Mouse (Mus musculus) spleen, adult 12 weeks (tissue): ENCODE data around the gene Astn2.

Source experiments
- DNase-seq: peaks from one replicate; pipeline ENCODE4 v3.0.0; 2022; ENCODE audit warnings: low spot score

Astn2 gene

DNA sequence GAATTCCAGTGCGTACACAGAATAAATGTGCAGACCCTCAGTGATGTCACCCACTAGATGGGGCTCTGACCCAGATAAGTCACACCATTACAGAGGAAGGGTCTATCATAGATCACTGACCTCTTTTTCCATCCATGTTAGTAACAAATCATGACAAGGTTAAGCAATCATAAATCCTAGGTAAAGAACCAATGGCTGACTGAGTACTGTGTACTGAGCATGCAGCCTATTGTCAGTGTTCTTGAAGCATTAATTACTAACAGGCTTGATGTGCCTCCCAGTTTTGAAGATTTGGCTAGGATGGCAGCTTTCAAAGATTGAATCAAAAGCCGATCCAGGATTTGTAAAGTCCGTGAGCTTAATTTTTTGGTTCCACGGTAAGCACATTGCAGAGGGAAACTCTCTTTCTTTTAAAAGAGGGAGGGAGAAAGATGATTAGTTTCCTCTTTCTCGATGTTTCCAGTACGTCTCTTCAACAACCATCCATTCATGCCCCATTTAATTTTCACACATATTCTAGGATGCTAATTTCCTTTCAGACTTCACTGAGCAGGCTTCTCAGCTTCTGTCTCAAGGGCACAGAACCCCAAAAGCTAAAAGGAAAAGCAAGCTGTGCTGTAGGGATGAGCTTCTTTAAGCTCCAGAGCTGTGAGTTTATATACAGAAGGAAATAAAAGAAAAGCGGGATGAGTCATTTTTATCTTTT is 93.9 kb downstream of the Astn2 start:
- no peak for DNase-seq

DNA sequence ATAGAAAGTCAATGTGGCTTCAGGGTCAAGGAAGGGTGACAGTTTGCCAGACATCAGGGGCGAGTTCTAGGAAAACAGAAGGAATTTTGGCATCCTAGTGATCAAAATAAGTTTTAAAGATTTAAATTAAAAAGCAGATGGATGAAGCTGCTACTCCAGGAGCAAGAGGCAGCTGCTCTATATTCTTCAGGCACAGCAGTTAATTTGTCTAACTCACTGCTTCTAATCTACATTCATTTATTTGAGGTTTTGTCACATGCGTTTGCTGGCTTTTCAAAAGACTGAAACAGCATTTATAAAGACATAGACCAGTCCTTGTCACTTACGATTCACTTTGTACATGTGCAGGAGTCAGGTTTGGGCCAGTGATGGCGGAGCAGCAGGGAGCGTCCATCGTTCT is 98.0 kb downstream of the Astn2 start:
- no peak for DNase-seq

DNA sequence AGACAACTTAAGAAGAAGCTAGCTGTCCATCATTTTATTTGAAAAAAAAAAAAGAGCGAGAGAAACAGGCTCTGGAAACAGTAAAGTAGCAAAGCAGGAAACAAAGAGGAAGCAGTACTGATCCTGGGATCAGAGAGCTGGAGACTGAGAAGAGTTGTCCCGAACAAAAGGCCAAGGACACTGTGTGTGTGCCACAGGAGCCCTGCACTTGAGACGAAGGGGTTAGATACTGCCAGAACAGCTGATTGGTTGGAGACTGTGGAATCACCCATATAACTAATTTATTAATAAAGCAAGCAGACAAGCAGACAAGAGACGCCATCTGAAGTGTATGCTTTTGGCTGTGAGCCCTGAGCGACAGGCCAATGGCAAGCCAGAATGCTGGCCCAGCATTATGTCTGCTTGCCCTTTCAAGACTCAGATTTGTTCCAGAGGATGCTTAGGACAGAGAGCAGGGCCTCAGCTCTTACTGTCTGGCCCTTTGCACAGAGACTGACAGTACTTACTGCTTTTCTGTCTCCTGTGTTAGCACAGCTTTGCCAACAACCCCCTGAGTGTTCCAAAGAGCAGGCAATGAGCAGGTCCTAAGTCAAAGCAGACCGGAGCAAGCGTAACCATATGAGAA is 101.6 kb downstream of the Astn2 start:
- DNase-seq, result no peak

DNA sequence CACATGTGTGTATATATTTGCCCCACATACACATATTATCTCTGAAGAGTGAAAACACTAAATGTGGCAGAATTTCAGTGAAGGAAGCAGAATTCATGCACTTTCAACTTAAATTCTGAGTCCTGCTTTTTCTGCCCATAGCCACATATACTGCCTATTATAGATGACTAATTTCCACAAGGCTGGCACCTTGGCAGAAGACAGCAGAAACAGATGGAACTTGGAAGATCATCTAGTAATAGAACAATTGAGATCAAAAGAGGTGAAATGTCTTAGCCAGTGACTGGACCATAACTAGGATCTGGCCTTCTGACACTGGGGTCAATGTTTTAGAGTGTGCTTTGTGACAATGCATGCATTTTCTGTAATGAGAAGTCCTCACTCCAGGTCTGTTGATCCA is 119.4 kb downstream of the Astn2 start:
- DNase-seq, result no peak

DNA sequence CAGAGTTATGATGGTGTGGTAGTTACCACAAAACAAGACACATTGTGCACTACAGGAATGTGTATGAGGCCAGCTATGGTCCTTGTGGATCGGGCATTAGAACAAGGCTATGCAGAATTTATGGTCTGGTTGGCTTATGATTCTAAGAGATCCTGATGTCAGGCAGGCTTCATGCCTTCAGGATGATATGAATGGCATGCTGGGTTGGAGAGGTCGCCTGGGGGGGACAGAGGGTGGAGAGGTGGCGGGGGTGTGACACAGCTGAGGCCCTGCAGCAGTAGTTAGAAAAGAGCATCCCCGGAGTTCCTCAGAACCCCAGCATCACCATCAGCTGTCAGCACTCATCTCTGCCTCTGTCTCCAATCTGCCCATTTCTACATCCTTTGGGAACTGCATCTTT is 128.3 kb downstream of the Astn2 start:
- DNase-seq, result no peak

DNA sequence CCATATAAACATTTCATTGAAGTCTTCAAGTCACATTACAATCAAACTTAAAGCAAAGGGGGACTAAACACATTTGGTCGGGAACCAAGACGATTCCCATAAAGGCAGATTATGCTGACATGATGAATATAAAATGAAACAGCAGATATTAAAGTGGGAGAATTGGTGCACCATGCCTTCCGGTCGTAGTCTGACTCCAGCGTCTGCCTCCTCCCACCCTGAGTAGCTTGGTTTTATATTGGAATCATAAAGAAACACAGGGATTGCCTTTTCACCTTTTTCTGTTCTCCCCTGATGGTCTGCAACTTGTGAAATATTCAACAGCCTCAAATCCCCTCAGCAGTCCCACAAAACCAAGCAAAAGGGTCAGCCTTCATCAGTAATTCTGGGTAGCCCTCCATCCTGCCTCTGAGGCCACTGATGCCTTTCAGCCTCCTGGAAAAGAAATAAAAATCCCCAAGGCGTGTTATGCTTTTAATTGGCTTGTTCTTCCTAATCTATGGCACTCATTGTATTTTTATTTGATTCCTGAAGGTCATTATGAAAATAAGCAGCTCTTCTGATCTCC is 132.8 kb downstream of the Astn2 start:
- DNase-seq, result no peak

DNA sequence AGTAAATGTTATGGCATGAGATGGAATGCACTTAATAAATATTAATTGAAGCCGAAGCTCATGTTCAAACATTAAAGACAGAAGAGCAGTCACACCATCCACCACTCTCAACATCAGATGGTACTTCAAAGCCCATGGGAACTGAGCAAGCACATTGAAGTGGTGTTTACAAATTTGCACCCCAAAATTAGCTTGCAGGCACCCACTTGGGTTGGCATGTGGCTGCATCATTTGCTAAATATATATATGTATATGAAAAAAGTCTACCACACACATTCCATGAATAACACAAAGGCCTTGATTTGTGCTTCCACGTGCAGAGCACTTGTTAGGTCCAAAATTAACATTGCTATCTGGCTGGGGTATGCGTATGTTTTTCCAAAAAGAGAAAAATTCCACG is 140.4 kb downstream of the Astn2 start:
- DNase-seq, result no peak

DNA sequence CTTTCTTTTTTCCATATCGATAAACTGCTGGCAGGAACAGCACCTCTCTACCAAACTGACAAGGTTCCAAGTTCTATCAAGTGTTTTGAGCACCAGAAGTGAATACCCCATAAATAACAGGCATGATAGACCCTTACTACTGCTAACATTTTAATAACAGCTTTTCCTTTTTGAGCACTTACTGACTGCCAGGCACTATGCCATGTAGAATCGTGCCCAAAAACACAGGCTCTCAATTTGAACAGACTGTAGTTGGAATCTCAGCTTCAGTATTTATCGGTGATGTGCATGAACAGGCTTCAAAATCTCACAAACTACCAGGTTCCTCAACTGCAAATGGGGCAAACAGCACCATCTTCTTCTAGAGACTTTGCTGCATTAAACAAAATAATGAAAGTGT is 143.1 kb downstream of the Astn2 start:
- no peak for DNase-seq

DNA sequence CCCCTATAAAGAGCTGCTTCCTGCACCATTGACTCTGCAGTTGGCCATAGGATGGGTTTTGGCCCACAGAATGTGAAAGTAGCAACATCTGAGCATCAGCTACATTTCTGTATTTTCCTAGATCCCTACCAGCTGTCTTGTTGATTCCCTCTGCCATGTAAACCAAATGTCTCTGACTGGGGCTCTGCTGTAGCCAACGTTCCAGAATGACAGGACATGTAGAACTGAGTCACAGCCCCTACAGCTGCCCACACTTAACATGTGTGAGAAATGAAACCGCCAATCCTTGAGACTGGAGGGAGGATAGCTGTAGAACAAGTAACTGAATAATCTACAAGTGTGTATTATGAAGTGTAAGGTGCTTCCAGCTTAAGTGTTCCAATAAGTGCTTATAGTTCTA is 145.5 kb downstream of the Astn2 start:
- DNase-seq, result no peak

DNA sequence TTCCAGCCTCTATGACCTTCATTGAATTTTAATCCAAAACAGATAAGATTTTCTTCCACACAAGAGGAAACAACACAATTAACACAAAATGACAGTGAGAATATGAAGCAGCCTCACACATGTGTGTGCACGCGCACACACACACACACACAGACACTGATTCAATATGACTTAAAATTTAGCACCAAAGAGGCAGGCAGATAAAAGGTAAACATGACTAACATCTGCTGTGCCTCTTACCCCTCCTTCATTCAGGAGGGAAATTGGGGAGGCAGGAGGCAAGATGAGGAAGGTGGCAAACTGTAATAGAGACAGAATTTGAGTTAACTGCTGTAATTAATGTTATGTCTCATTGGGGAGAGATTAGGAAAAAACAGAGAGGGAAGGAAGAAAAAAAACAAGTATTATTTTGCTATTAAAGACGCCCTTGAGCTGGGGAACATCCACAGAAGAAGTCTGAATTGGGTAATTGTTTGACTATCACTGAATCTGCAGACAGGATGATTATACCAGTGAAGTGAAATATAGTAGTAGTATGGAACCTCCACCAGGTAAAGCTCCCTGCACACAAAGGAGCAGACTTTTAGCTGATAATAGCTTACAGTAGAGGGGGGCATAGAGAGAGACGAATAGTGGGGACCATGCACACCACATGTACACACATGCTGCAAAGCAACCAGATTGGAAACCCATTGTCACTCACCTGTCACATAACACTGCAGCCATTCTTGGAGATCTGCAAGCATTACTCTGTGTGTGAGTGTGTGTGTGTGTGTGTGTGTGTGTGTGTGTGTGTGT is 149.5 kb downstream of the Astn2 start:
- no peak for DNase-seq

DNA sequence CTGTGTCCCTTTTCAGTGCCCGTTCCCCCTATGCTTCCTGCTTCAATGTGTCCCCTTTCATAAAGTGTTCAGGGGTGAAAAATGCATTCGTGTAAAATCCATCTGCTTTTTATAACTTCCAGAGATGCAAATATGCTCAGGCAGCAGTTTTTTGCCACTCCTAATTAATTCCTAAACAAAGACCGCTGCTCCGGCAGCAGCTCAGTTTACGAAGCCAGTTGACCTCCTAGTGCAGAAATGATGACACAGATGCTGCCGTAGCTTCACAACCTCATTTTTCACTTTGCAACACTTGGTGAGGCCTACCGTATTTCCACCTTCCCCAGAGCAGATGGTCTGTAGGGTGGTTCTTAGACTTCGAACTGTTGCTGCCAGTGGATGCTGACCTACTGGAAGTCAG is 155.9 kb downstream of the Astn2 start:
- no peak for DNase-seq

DNA sequence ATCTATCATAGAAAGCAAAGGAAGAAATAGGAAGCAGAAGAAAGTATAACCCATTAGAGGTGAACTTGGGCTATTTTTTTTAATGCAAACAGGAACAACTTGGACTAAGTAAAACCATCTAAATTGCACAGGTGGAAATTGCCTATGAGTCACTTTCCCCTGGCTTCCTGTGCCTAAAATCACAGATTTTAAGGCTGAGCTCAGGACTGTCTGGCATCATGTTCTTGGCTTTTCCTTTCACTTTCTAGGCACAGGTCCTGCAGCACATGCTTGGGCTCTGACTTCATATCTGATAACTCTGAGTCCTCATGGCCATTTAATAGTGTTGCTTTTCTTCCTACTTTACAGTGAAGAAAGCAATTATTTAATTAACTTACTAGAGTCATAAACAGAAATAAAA is 161.7 kb downstream of the Astn2 start:
- no peak for DNase-seq

DNA sequence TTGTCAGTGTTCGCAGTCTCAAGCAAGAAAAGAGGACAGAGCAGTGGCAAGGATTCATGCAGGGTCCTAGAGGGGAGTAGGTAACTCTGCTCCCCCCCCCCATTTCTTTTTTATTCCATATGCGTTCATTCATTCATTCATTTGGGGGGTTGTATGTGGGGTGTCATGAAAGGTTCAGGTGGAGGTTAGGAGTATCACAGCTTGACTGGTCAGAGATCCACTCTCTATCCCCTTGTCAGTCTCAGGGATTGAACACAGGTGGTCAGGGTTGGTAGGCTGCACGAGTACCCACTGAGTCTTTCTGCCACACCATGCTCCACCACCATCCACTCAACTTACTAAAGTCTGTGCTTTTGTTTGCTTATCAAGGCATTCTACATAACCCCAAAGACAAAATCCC is 171.6 kb downstream of the Astn2 start:
- DNase-seq, result no peak

DNA sequence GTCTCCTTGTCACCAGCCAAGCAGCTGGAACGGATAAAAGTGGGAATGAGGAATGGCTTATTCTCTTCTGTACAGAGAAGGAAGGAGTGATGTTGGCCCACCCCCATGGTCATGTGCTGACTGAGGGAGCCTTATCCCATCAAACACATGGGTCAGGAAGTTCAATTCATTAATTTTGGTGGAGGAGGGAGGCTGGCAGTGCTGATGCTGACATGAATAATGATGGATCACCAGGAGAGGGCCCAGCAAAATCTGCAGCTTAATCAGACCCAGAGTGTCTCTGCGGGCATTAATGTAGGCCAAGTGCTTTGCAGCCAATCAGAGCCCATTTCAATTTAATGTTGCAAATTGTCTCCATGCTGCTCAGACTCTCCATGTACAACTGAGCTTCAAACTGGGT is 172.1 kb downstream of the Astn2 start:
- DNase-seq, result no peak

DNA sequence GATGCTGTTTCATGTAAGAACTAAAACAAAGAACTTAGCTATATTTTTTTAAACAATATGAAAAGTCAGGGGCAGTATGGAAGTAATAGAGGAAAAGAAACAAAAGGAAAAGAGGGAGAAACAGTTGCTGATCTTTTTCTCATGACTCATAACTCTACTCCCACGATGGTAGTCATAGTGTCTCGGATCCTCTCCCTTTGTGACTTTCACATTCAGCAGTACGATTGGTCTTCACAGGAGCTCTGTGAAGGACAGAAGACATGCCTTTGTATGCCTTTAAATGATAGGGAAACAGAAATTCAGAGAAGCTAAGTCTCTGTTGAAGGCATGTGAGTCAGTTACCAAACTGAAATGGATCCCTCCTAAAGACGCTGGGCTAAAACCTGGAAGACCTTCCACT is 173.7 kb downstream of the Astn2 start:
- no peak for DNase-seq

DNA sequence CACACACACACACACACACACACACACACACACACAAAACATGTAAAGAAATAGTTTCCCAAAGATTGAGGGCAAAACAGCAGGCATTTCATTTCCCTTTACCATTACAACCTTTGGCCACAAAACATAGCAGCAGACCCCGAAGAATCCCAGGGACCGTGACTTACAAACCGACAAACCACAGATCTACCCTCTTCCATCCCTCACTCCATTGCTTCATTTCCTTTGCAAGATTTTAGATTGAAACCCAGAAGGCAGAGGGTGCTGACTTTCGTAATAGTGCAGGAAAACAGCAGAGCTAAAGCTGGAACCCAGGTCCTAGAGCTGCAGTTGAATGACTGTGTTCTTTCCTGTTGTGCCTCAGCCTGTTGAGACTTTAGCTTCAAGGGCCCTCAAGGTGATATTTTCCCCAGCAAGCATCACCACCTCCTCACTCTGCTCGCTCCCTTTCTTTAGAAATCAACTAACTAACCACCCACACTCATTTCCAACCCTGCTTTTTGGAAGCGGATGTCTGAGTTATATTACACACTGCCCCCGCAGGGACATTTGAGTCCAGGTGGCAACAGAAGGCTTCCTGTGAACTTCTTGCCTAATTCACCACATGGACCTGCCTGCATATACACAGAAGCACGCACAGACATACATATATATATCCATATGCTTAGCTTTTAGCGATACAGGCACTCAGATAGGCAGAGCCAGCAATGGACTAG is 181.7 kb downstream of the Astn2 start:
- no peak for DNase-seq

DNA sequence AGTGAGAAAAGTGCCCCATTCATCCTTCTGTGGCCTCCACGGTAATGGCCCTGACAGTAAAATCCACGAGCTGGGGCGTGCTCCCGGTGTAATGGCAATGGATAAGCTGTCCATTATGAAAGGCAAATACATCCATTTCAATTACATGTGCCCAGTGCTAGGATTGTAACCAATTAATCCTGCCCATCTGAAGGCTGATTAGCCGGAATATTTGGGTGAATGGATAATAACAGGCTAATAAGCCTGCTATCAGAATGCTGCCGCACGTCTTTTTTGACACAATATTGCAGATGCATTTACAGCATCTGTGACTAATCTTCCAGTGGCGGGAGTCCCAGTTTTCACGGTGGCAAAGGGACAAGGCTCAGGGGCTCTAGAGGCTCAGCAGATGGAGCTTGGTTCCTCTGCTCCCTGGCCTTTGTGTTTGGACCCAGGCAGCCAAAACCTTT is 189.2 kb downstream of the Astn2 start:
- no peak for DNase-seq

DNA sequence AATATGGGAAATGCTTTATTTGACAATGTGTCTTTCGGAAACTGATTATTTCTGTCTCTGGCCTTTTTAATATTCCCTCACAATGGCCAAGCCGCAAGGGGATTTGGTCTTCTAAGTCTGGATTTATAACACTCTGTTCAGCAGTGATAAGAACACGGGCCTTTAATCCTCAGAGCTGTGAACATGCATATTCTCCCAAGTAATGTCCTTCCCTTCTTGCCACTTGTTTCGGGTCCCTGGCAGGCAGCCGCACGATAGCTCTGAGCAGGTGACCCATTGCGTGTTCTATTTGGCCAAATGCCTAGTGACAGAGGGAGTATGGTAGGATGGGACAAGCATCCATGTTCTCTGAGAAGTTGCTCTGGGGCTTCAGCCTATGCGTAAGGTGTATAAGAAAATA is 214.8 kb downstream of the Astn2 start:
- no peak for DNase-seq

DNA sequence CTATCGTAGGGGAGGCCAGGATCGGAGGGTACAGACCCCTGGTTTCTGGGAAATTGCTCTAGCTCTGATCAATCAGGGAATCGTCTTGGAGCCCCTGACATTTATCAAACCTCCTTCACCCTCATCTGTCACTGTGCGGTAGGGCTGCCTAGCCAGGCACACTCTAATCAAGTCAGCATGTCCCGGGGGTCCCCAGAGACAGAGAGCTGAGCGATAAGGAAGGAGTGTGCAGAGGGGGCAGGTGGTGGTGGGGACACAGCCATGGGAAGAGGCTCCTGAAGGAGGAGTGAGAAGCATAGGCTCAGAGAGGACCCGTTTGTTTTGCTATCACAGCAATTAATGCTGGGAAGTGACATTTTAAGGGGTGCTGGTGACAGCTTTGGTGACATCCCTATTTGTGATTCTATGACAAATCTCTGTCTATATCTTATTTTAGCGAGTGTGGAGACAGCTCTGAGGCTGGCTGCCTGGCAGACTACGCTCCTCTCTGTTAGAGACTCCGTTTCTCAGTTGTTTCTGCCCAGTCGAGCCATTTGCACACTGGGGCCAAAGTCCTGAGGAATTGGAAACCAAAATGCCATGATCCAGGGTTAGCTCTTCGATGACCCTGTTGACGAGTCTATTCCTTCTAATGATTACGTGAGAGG is 228.4 kb downstream of the Astn2 start:
- no peak for DNase-seq

DNA sequence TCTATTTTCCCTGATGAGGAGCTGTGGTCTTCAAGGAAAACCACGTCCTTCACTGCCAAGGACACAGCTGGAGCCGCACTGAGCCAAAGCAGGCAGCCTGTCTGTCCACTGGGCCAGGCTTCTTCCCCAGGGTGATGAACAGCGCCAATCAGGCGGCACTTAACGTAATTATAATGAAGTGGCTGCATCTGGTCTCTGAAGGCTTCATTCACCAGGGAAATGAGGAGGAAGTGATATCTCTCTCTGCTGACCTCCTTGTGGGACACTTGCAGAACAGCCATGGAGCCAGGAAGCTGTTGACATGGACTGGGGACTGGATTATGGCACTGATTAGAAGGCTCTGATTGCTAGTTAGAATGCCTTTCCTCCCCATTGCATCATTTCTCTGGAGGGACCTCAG is 232.8 kb downstream of the Astn2 start:
- DNase-seq, result no peak

DNA sequence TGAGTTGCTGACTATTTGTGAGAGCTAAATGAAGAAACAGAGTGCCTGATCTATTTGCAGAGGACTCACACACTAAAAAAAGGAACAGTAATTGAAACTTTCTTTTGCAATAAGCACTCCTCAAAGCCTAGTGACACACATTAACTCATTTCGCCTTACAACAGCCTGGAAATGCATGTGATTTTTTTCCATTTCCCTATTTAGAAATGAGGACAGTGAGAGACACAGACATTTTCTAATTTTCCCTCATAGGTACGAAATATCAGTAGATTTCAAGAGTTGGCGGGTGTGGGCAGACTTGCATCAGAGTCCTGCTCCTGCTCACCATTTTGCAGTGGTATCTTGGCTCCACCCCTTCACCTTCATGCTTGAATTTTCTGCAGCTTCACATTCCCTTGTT is 233.6 kb downstream of the Astn2 start:
- DNase-seq, result no peak

DNA sequence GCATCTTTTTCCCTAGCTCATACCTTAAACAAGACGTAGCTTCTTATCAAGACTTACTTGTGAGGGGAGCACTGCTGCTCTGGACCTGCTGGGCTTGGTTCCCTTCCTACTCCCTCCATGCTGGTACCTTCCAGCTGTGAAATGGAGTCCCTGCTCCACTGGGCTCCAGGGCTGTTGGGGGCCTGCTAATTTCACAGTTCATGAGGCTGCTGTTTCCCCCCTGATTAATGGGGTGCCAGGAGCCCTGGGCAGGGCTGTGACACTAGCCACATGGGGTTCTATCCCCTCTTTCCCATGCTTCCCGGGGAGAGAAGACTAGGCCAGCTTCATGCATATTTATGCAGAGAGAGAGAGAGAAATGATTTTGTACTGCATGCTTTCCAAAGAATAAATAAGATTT is 234.9 kb downstream of the Astn2 start:
- no peak for DNase-seq
